Mouse (Mus musculus) kidney, postnatal 0 days (tissue): ENCODE results near the gene Cadps2. TPM values are rescaled to one million over a fixed set of nuclear protein-coding genes. Genes with fewer than 3 reads are reported as not detected.

Source experiments
- ATAC-seq: fragments of 200-750 bp; cut with Nextera tagmentation; replicated peaks from 2 replicates; pipeline ENCODE4 v1.8.0; 2017; ENCODE audit warnings: low read depth, moderate number of reproducible peaks, moderate TSS enrichment, moderate library complexity; ENCODE audit not compliant: low FRiP score
- DNase-seq: peaks from one replicate; pipeline ENCODE4 v3.0.0-alpha.2; 2016; ENCODE audit warnings: low spot score
- H3K27ac ChIP-seq: fragments of 300-500 bp; sonication (generic); 2 replicates; pipeline ENCODE4 v1.5.1; 2014; ENCODE audit warnings: mild to moderate bottlenecking
- H3K27me3 ChIP-seq: fragments of 300-500 bp; sonication (generic); 2 replicates; pipeline ENCODE4 v1.6.1; 2014; ENCODE audit warnings: low read length, mixed read lengths; ENCODE audit not compliant: insufficient read depth
- H3K36me3 ChIP-seq: fragments of 300-500 bp; sonication (generic); 2 replicates; pipeline ENCODE4 v1.6.1; 2014; ENCODE audit warnings: low read length, mixed read lengths; ENCODE audit not compliant: insufficient read depth
- H3K4me1 ChIP-seq: fragments of 300-500 bp; sonication (generic); replicated peaks from 2 replicates; pipeline ENCODE4 v1.6.1; 2014; ENCODE audit warnings: antibody characterized with exemption, low read length, mixed read lengths; ENCODE audit not compliant: insufficient read depth
- H3K4me2 ChIP-seq: fragments of 300-500 bp; sonication (generic); 2 replicates; pipeline ENCODE4 v1.6.1; 2014; ENCODE audit warnings: mild to moderate bottlenecking, low read length, moderate library complexity, mixed read lengths
- H3K4me3 ChIP-seq: fragments of 300-500 bp; sonication (generic); replicated peaks from 2 replicates; pipeline ENCODE4 v1.5.1; 2014; ENCODE audit warnings: low read depth, low read length
- H3K9ac ChIP-seq: fragments of 300-500 bp; sonication (generic); 2 replicates; pipeline ENCODE4 v1.6.1; 2014; ENCODE audit warnings: low read depth, low read length
- H3K9me3 ChIP-seq: fragments of 300-500 bp; sonication (generic); replicated peaks from 2 replicates; pipeline ENCODE4 v1.6.1; 2016; ENCODE audit warnings: low read length, inconsistent platforms, mixed read lengths
- CTCF ChIP-seq: IDR thresholded peaks from 2 replicates; pipeline ENCODE4 v1.5.1; 2016; ENCODE audit warnings: antibody characterized with exemption, low read depth, mild to moderate bottlenecking, moderate library complexity
- WGBS: fragments of 180-500 bp; shearing (Covaris S2); extraction: QIAGEN DNeasy Blood & Tissue Kit; methylation state at CpG from one replicate; pipeline ENCODE4 v1.1.7; 2014; 5-methylcytosine and 5-hydroxymethylcytosine counted together
- polyA plus RNA-seq: library from polyadenylated mRNA; unstranded; fragments of >200 nt; fragmentation: Nextera tagmentation; extraction: Ambion mirVana; gene quantifications from 2 replicates; pipeline ENCODE4 v1.2.1, GENCODE M21; 2015

Gene Cadps2
- polyA plus RNA-seq, 1 experiment from 2014 or later, result 10.1 TPM

DNA sequence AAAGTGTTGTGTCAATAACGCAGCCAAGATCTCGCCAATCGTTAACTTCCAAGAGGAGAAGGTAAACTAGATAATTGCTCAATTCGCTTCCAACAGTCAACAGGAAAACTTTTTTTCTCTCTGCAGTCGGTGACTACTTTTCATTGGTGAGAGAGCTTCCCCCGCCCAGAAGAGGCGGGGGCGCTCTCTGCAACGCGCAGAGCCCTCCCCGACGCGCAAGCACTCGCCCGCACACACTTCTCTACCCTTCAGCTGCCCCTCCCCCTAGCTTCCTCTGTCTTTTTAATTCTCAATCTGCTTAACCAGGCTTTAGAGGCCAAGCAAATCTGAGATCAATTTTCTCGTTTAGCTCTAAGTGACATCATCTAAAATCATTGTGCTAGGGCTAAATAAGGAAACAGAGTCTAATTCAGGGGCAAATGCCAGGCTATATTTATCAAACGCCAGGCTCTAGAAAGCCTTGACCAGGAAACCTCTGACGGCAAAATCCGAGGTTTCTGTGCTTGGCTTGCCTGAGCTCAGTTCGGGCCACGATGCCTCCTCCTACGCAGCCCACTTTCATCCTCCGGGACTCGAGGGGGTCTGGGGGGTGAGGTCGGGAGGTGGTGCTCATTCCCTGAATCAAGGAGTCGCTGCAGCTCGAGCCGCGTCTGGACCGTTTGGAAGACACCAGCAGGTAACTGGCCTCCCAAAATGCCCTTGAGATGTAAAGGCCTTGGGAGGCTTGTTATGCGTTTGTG lies 590.7 kb downstream of the Cadps2 start, which contains the start of gene Fezf1:
Gene Fezf1, minus strand, starts transcription at position 50 of the 740 bp plus-strand sequence.
- Histone ChIP-seq H3K27ac (no peak within 1 kb of the TSS), H3K9ac (no peak within 1 kb of the TSS), H3K4me2 (peak within 1 kb of the TSS; percentile 58), H3K9me3 (no peaks in the 10 kb centered on the region), H3K36me3 (no peaks in the 10 kb centered on the region), H3K27me3 (peaks cover 89% of the 10 kb centered on the region), H3K4me1 (peaks cover 9% of the 10 kb centered on the region; the same call in 1 of the 2 replicates), H3K4me3 (peak within 1 kb of the TSS; percentile 24; the same call in 1 of the 2 replicates)
- under 1% methylated on average over 31 of the region's 31 CpGs for WGBS
- ATAC-seq, result no peak
- DNase-seq, result no peak
- TF ChIP-seq CTCF, result no peak

DNA sequence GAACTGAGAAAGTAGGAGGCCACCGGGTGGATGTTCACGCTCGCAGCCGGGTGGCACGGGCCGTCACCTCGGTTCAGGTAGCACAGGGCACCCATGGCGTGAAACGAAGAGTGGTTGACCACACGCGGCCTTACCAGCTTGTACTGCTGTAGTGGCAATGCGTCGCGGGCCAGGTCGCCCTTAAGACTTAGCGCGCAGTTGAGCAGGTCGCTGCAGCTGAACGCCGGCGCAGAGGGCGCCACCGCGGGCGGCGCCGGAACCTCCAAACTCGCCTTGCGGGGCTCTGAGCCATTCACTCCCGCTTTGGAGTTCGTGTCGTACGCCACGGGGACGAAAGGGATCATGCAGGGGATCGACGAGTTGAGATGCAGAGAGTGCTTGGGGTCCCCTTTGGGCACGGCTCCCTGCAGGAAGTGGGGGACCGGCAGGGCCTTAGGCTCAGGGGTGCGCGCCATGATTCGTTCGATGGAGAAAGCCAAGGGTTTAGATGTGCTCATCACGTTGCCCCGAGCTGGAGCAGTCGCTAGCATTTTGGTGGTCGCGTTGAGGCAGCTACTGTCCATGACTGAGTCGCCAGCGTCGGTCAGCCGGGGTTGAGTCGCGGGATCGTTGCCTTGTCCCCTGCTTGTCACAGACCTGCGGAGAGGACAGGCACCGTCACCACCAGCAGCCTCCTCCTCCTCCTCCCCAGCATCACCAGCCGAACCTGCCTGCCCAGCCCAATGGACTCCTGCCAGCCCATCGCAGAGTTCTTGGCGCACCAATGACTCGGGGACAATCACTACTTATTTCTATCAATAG lies 591.5 kb downstream of the Cadps2 start:
- Histone ChIP-seq H3K4me2 (no peak overlapping the region; the same call in 1 of the 2 replicates), H3K27me3 (peaks cover 88% of the 10 kb centered on the region), H3K4me1 (peaks cover 9% of the 10 kb centered on the region; the same call in 1 of the 2 replicates), H3K36me3 (no peaks in the 10 kb centered on the region), H3K9ac (no peak overlapping the region), H3K27ac (no peak overlapping the region), H3K9me3 (no peaks in the 10 kb centered on the region), H3K4me3 (no peak overlapping the region; the same call in 1 of the 2 replicates)
- DNase-seq, result no peak
- no peak for ATAC-seq
- WGBS, result 1% methylated on average over 61 of the region's 61 CpGs
- no peak for TF ChIP-seq CTCF

DNA sequence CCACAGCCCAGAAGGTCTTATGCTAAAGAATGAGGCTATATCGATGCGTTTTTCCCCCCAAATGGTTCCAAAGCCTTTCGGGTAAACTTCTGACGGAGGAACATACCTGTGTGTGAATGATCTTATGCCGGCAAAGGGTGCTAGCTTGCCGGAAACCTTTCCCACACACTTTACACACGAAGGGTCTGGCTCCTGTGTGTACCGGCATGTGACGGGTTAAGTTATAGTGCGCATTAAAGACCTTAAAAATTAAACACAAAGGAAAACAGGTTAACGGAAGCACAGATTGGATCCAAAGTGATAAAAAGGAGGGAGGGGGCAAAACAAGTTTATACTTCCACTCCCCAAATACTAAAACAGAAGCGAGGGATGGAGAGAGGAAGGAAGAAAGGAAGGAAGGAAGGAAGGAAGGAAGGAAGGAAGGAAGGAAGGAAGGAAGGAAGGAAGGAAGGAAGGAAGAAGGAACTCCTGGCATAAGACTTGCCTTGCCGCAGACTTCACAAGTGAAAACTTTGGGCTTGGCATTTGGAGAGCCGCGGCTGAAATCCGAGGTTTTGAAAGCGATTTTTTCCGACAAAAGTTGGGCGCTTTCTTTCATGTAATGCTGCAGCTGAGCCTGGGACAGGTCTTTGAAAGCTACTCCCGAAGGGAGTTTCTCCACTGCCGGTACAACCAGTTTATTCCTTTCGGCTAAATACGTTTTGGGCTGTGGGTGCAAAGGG lies 592.3 kb downstream of the Cadps2 start:
- no peak for TF ChIP-seq CTCF
- H3K4me2 ChIP-seq, result no peak overlapping the region; the same call in 1 of the 2 replicates
- no peak overlapping the region; the same call in 1 of the 2 replicates for H3K4me3 ChIP-seq
- ATAC-seq (no peak), DNase-seq (no peak)
- H3K9ac ChIP-seq, result no peak overlapping the region
- peaks cover 85% of the 10 kb centered on the region for H3K27me3 ChIP-seq
- no peak overlapping the region for H3K27ac ChIP-seq
- H3K9me3 ChIP-seq, result no peaks in the 10 kb centered on the region
- H3K36me3 ChIP-seq, result no peaks in the 10 kb centered on the region
- whole genome bisulfite sequencing, result under 1% methylated on average over 23 of the region's 23 CpGs
- peaks cover 9% of the 10 kb centered on the region; the same call in 1 of the 2 replicates for H3K4me1 ChIP-seq

DNA sequence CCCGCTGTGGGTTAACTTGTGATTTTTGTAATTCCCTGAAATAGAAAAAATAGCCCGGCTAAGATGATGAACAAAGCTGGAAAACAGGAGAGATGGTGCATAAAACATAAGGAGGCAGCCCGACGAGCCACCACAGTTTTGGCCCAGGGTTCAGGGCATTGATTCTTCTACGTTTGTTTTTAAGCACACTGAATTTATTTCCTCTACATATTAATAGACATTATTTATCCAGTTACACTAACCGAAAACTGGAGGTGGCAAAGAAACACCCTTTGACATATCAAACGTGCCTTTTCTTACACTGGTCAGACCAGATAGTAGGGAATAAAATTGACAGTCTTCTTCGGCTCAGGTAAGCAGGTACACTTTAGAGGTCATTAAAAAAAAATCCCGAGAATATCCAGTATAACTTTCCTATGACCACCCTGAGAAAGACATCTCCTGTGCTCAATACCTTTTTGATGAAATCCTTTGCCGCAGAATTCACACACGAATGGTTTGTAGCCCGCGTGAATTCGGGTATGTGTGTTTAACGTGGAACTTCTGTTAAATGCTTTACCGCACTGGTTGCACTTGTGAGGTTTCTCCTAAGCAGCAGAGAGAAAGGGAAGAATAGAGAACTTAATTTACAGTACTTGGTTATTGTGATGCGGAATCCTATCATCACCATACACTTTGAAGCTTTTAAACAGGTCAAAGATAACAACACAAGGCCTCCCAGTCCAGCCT lies 593.0 kb downstream of the Cadps2 start:
- no peak overlapping the region for H3K27ac ChIP-seq
- 2% methylated on average over 17 of the region's 17 CpGs for WGBS
- H3K4me1 ChIP-seq, result peaks cover 9% of the 10 kb centered on the region; the same call in 1 of the 2 replicates
- ATAC-seq (no peak), DNase-seq (no peak)
- H3K9ac ChIP-seq, result no peak overlapping the region
- H3K9me3 ChIP-seq, result no peaks in the 10 kb centered on the region
- no peak overlapping the region for H3K4me3 ChIP-seq
- H3K36me3 ChIP-seq, result no peaks in the 10 kb centered on the region
- TF ChIP-seq CTCF, result no peak
- H3K27me3 ChIP-seq, result peaks cover 86% of the 10 kb centered on the region
- H3K4me2 ChIP-seq, result no peak overlapping the region

DNA sequence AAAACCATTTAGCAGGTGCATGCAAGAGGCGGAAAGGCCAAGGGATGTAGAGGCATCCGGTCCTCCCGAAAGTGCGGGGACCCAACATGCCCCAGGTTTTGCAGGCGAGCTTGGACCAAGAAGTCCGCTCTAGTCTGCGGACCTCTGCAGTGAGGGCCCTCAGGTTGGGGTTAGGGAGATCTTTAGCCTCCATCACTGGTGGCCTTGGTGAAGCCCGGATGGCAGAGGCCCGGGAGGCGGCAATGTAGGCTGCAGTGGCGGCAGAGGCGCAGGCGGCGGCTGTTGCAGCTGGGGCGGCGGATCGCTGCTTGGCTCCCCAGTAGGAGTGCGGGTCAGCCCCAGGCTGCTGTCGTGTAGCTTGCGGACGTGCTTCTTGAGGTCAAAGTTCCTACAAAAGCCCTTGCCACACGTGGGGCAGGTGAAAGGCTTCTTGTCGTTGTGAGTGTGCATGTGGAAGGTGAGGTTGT lies 593.6 kb downstream of the Cadps2 start:
- peaks cover 9% of the 10 kb centered on the region; the same call in 1 of the 2 replicates for H3K4me1 ChIP-seq
- H3K9ac ChIP-seq, result no peak overlapping the region
- H3K9me3 ChIP-seq, result no peaks in the 10 kb centered on the region
- peaks cover 88% of the 10 kb centered on the region for H3K27me3 ChIP-seq
- no peak for TF ChIP-seq CTCF
- no peak overlapping the region for H3K4me2 ChIP-seq
- H3K36me3 ChIP-seq, result no peaks in the 10 kb centered on the region
- 1% methylated on average over 23 of the region's 23 CpGs for WGBS
- no peak overlapping the region for H3K4me3 ChIP-seq
- no peak for ATAC-seq
- no peak overlapping the region for H3K27ac ChIP-seq
- DNase-seq, result no peak
